Mouse (Mus musculus) A20 (cell line): Measurements from ENCODE around the gene Olfr57.
"Not testable (repeated sequence)": the region's sequence is repeated elsewhere in the genome, so short reads cannot be mapped to it uniquely, and the experiment has no call there.

ENCODE experiments used
- DNase-seq: peaks from one replicate; pipeline ENCODE4 v3.0.0-alpha.2; 2011; ENCODE audit warnings: low read depth, low spot score

Gene Olfr57

DNA sequence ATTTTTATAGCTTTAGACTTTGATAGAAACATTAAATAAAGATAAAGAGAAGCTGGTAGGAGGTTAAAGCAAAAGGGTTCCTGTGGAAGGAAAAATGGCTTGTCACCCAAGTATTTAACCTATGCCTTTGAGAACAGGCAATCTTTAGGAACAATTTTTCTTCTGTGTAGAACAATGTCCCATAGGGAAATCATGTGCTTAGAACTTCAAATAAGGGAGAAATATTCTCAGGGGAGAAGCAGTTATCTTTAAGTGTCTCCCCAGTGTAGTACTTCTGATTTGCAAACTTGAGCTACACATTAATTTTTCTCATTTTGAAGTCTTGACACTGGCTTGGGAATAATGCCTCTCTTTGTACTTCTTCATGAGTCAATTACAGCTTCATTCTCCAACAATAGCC, at the start of gene Olfr57:
TSS of gene Olfr57 (plus strand) at position 301 of the 400 bp plus-strand sequence.
- DNase-seq, result no peak

DNA sequence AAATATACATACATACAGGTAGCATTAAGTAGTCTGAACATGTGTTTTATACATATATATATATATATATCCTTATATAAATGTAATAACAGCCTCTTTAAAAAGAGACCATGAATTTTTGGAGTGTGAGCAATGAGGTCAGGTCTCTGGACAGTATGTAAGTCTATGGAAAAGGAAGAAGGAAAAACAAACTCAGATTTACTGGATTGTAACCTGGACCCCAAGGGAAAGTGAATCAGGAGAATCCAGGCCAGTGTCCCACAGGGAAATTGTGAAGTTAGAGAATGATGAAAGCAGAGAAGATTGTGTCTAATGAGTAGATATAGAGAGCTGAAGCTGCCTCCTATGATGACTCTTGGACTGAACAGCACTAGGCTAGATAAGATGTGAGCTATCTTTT, 47.8 kb upstream of the Olfr57 start, which contains the start of gene Olfr1352:
TSS of gene Olfr1352 (plus strand) at position 301 of the 400 bp plus-strand sequence.
- DNase-seq, result no peak

DNA sequence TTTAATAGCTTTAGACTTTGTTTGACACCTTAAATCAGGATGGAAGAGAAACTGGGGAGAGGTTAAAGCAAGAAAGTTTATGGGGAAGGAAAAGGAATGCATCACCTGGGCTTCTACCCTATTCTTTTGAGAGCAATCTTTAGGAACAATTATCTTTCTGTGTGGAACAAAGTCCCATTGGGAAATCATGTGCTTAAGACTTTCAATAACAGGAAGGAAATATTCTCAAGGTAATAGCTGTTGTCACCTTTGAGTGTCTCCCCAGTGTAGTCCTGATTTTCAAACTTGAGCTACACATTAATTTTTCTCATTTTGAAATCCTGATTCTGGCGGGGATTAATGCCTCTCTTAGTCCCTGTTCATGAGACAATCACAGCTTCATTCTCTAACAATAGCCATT, 16.4 kb upstream of the Olfr57 start, which contains the start of gene Olfr1351:
TSS of gene Olfr1351 (plus strand) at position 301 of the 400 bp plus-strand sequence.
- DNase-seq, result no peak

DNA sequence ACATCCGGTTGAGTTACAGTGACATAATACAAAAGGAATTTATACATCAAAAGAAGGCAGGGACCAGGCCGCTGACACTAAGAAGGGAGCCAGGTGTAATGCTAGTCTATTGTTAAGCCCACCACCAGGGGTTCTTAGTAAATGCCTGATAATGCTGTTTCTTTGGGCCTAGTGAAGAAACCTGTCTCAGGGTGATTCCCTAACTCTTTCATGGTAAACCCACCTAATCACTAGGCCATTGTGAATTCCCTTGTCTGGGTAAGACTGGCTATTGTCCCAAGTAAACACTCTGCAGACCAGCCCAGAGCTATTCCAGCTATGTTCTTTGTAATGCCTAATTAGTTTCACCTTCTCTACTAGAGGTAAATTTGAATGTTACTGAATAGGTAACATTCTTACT, 13.9 kb downstream of the Olfr57 start:
- DNase-seq, result not testable (repeated sequence)

GRCm38 (mm10) chr10:79057370-79057769, 28.8 kb downstream of the Olfr57 start:
- DNase-seq, result not testable (repeated sequence)
